Mouse (Mus musculus) cerebellum, adult 8-10 months (tissue): ENCODE measurements around the gene 3110009E18Rik.

Experiments used
- DNase-seq: peaks from one replicate; pipeline ENCODE4 v3.0.0; 2022

Gene 3110009E18Rik

DNA sequence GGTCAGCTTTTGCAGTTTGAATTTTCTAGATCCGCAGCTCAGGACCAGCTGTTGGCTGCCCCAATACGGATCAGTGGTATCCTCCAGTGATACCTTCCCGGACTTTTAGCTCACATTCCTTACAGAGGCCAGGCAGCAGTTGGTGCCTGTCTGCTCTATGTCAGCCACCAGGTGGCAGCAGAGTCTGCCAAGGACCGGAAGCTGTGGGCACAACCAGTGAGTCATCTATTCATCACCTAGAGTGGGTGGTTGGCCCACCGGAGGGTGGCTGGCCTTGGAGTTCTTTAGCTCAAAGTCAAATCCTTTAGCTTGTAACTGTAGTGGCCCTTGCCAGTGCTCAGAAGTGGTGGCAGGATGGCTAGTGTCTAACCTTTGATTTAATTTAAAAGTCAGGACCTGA, 76.2 kb downstream of the 3110009E18Rik start:
- DNase-seq, result peak; percentile 29

DNA sequence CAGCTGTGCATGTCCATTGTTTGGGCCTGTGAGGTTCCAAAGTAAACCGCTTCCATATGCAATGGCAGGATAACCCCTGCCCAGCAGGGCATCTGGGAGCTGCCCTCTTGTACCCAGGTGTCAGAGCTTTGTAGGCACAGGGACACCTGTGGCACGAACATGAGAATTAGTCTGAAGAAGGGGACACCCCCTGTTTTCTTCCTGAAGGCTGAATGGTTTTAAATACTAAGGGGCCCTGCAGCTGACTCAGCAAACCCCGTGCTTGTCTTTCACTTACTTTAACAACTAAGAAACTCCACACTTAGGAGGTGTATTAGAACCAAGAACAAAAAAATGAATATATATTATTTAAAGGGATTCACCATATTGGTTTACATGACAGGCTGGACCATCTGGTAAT, 77.2 kb downstream of the 3110009E18Rik start:
- no peak for DNase-seq

DNA sequence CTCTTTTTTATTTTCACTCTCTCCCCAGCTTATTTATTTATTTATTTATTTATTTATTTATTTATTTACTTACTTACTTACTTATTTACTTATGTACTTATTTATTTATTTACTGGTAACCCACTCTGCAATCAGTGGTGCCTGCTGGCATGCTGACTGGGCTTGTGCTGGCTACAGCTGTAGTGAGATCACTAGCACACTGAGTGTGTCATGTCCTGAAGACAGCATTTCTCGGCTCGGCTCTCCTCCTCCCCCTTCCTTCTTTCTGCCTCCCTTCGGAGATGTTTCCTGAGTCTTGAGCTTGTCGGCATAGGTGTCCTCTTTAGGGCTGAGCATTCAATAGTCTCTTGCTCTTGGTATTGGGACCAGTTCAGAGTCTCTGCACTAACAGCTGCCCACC, 78.0 kb downstream of the 3110009E18Rik start:
- DNase-seq, result no peak

DNA sequence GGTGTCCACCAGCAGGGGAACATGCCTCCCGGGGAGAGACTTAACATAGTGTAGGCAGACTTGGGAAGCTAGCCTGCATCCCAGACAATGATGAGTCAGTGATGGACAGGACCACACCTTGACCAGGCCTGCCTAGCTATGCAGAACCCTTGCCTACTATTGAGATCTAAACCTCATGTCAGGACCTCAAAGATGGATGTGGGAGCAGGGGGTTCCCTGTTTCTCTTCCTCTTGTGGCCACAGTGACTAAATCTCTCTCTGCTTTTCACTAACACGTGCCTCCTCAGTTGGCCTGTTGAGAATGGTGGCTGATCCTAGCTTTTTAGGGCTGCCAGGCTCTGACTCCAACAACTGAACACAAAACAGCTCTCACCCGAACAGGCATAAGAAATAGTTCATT, 81.6 kb downstream of the 3110009E18Rik start:
- no peak for DNase-seq

DNA sequence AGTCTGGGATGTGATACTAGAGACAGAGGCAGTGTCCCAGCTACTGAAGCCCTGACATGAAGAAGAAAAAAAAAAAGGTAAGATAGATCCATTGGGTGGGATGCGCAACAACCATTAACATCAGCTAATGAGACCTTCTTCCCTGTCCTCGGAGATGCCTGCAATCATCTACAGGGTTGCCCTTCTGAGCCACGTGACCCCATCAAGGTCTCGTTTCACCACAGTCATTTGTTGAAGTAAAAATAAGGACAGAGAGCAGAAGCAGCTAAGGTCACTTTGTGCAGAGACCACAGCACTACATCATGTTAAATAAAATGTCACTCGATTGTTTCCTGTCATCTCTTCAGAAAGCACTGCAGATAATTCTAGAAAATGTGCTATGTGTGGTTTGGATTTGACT, 82.8 kb downstream of the 3110009E18Rik start:
- no peak for DNase-seq

DNA sequence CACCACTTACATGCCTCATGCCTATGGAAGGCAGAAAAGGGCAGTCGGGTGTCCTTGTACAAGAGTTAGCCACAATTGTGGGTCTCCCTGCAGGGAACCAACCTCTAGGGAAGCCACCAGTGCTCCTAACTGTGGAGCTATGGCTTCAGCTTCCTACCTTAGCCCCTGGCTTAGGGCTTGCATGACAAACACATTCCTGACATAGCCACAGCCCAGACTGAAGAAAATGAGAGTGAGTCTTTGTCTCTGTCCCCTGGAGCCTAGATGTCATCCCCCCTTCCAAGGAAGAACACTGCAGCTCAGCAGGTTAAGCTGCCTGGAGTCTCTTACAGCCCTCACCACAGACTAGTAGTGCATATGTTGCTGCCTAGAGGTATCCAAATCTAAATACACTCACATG, 83.8 kb downstream of the 3110009E18Rik start:
- DNase-seq, result no peak

DNA sequence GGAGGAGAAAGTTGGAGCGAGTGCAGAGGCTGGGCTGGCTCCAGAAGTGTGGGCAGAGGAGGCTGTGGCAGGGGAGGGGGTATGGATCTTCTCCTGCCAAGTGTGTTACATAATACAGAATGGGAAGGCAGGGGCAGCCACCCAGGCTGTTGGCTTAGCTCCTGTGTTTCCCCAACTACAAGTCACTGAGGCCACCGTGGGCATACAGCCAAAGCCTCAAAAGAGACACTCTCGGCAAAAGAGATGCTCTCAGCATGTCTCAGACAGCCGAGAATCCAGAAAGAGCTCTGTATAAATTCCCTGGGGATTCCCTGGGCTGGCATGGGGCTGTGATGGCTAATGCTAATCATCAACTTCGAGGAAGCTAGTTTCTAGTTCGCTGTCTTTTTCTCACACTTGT, 86.6 kb downstream of the 3110009E18Rik start:
- DNase-seq, result peak; percentile 13

DNA sequence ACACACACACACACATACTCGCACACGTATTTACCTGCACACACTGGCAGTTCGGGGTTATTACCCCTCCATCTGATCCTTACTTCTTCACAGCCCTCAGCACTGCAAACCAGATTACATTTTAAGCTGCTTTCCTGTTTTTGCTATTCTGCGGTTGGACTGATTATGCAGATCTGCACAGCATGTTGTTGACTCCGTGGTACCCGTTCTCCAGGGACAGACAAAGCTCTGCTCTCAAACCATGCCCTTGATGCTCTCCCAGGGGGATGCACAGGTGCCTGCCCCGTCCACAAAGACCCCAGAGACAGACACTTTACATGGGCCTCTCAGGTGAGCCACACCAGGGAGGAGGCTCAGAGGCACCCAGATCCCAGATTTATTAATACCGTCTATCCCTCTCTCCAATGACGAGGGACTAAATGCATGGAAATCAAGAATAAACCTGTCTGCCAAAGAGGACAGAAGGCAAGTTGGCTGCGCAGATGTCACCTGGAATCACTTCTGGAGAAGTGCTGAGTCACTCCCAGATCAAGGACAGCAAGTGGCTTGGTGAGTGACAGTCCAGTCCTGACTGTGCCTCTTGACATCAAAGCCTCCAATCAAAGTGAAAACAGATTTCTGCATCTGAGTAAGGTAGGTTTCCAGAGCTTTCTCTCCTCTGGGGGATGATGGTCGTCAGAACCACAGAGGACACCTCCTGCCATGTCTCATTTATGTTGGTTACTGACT, 87.7 kb downstream of the 3110009E18Rik start:
- no peak for DNase-seq

DNA sequence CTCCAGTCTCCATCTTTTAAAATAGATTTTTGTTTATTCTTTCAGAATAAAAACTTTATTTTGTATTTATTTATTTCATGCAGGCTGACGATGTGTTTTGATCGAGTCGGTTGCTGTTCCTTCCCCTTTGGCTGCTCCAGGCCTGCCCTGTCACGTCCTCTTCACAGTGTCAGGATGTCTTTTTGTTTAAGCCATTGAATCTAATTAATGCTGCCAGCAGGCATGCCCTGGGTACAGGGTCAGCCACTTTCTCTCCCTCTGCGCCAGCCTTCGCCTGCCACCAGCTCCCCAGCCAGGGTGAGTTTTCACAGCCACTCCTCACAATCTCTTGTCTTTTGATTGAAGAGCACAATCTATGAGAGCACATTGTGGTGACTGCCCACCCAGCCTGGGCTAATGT, 99.9 kb downstream of the 3110009E18Rik start:
- no peak for DNase-seq

DNA sequence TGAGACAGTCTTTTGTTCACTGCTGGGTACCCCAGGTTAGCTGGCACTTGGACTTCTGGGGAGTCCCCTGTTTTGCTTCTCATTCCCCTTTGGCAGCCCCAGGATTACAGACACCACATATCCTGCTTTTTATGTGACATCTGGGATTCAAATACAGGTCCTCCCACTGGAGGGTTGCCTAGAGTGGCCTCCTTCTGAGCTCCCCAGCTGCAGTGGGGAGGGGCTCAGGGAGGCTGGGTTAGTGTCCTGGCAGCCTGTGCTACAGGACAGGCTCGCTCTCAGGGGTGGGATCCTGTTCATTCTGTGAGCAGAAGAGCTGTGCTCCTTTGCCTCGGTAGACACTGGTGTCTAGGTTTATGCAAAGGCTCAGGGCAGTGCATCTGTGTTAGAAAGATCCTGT, 100.3 kb downstream of the 3110009E18Rik start:
- no peak for DNase-seq

DNA sequence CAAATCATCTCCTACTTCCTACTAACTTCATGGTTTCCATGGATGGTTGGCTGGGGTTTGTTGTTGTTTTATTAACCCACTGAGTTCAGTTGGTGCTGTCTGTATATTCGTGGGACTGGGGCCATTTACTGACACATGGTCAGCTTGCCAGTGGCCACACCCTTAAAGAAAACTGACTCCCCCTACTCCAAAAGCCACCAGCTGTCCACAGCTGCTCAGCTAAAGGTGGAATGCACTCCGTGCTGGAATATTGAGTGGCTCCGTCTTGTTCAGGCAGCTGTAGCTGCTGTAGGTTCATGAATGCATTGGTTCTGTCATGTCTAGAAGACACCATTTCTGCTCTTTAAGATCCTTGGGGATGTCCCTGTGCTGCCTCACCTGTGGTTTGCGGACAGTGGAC, 102.6 kb downstream of the 3110009E18Rik start:
- DNase-seq, result no peak

DNA sequence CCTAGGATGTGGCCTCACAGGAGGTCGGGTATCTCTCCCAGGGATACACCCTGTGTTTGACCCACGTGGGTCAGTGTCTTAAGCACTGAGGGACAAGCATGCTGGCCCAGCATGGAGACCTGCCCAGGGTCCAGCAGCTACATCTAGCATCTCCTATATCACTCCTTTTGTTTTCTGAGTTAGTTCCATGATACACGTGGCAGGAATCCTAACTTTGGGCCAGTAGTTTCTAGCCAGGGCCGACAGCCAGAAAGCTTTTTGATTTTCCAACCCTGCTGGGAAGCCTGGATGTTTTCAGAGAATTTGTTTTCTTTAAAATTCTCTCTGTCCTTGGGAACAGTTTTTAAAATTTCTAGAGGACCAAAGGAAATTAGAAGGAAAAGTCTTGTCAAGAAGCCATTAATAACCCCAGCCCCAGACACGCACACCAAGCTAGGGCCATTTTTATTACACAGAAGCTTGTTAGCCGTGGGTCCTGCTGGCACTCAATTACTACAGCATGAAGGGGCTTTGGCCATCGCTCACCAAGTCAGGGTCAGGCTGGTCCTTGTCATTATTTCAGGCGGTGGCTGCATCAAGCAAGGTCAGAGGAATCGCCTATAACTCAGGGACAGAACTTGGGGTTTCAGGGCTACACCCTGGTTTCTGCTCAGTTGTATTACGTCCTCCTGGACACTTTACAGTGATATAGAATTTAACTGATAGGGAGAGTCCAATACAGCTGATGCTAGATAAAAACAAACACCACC, 108.9 kb downstream of the 3110009E18Rik start:
- DNase-seq, result no peak

DNA sequence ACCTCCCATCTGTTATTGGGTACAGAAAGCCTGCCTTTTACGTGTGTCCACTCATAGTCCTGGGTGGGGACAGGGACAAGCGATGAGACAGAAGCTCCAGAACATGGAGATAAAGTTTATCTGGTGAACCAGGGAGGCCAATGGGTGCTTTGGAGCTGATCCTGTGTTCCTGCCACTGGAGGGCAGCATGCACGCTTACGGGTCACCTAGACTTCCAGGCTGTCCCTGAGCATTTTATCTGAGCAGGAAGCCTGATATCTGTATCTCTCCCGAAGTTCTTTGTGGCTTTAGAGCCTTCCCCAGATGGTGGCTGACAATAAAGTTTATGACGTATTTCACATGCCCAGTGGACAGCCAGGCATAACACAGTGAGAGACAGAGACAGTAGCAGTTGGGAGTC, 110.3 kb downstream of the 3110009E18Rik start:
- DNase-seq, result no peak

DNA sequence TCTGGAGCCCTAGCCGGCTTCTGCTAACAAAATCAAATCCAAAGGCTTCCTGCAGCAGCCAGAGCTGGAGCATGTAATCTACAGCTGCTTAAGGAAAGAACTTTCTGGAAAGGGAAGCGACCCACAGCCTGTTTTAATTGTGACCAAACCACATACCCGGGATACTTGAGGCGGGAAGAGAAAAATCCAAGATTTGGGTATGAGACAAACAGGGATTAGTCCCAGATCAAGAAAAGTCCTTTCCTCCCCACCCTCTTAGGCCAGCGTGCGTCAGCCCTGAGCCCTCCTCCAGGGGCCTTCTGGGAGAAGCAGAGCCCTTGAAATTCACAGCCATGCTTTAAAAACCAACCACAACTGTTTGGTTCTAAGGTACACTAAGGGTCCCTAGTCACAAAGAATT, 111.2 kb downstream of the 3110009E18Rik start:
- no peak for DNase-seq

DNA sequence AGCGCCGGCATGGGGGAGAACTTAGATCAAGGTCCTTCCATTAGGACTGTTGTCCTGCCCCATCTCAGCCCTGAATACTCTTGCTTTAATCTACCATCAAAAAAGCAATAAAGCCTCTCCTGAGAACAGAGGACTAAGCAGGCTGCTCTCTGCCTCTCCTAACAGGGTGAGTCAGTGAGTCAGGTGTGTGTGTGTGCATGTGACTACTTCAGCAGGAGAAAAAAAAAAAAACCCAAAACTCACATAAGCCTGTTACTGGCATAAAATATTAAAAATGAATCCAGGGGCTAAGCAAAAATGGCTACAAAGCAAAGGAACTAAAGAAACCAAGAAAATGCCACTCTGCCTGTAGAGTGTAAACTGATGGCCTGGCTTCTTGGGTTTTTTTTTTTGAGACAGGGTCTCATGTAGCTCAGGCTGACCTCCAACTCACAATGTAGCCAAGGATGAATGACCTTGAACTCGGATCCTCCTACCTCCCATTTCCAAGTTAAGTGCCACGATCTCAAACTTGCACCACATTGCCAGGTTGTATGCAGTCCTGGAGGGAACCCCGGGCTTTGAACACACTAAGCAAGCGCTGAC, 114.7 kb downstream of the 3110009E18Rik start:
- no peak for DNase-seq

DNA sequence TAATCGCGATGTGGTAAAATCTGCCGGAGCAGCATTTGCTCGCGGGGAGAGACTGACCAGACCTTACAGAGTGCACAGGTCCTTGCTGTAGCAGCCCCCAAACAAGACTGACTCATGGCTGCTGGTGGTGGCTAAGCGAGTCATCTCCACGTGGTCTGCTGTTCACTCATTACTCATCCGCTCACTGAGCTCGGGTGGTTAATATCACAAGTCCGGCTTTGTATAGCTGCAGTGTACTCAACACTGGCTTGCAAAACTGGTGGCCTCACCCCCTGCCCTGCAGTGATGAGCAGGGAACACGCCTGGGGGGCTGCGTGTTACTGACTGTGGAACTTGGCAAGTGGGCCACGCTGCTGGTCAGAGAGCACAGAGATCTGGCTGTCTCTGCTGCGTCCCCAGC, 115.4 kb downstream of the 3110009E18Rik start:
- DNase-seq, result no peak

DNA sequence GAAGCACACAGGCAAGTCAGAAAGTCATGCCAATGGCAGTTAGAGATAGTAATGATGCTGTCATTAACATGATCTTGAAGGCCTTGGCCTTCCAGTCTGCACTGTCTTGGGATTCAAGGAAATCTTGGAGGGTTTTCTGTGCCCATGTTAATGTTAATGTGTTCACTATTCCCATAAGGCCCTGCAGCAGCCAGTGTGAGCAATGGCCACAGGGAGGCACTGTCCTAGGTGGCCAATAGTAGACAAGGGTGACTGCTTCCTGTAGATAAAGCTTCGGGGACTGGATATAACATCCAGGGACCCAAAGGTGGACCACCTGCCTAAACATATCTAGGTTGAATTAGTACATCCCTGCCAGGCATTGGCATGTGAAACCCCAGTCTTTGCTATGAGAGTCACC, 116.1 kb downstream of the 3110009E18Rik start:
- no peak for DNase-seq
